Mouse (Mus musculus) stomach, adult 2 months (tissue): ENCODE data around the gene Rab27a. TPM values are rescaled to one million over a fixed set of nuclear protein-coding genes. Genes with fewer than 3 reads are reported as not detected.

ENCODE experiments used
- polyA plus RNA-seq: library from polyadenylated mRNA; depleted of rRNA; stranded (reverse); fragments of >200 nt; gene quantifications from 2 replicates; pipeline ENCODE4 v1.2.3, GENCODE M21; 2012; rRNA removed

Gene Rab27a
- polyA plus RNA-seq, result 11.3 and 14.0 TPM in 2 replicates

GRCm38 (mm10) chr9:73044146-73045079 is at the start of gene Rab27a:
Rab27a (plus strand) TSS chr9:73044854.

DNA sequence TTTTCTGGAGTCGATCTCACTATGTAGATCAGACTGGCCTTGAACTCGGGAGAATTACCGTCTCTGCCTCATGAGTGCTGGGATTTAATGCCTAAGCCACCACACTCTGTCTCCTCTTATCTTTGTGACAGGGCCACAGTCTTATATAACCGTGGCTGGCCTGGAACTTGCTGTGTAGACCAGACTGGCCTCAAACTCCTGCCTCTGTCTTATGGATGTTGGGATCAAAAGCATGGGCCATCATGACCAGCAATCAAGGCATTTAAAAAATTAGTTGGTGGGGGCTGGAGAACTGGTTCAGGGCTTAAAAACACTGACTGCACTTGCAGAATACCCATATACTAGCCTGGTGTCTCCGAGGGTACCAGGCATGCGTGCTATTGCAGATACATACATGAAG is 4.6 kb upstream of the Rab27a start, which contains the start of gene Pigb:
Gene Pigb (minus strand): TSS at position 299 of the 400 bp plus-strand sequence.

GRCm38 (mm10) chr9:73101536-73101935 is 56.9 kb downstream of the Rab27a start, which contains the start of gene Khdc3:
Khdc3 (plus strand) TSS chr9:73101836.

GRCm38 (mm10) chr9:73102181-73102580 is 57.5 kb downstream of the Rab27a start, which contains the start of gene Gm20509:
Gm20509 (plus strand) TSS chr9:73102470.

GRCm38 (mm10) chr9:73112919-73113906 is 68.6 kb downstream of the Rab27a start, which contains the start of gene Rsl24d1:
Rsl24d1 (plus strand) TSS chr9:73113426.

Other genes starting within 250 kb of the Rab27a start
- 0.01 TPM in 2 replicates for gene Prtg, start 238.0 kb upstream of the Rab27a start, polyA plus RNA-seq
- 0.09 and 0.11 TPM in 2 replicates for gene Pygo1, start 119.2 kb upstream of the Rab27a start, polyA plus RNA-seq
- 0.08 TPM in 1 of 2 replicates, not detected in the other for gene Dyx1c1, start 86.1 kb upstream of the Rab27a start, polyA plus RNA-seq
- gene Gm44503, start 86.0 kb upstream of the Rab27a start, polyA plus RNA-seq, result 0.02 TPM in 1 of 2 replicates, not detected in the other
- gene Ccpg1os, start 59.5 kb upstream of the Rab27a start, polyA plus RNA-seq, result 3.1 and 3.8 TPM in 2 replicates
- 2.0 and 3.0 TPM in 2 replicates for gene Ccpg1, start 59.4 kb upstream of the Rab27a start, polyA plus RNA-seq
- gene Pigb, start 4.5 kb upstream of the Rab27a start, polyA plus RNA-seq, result 2.3 and 3.5 TPM in 2 replicates
- 0.70 and 2.7 TPM in 2 replicates for gene Khdc3, start 57.0 kb downstream of the Rab27a start, polyA plus RNA-seq
- gene Gm20509, start 57.6 kb downstream of the Rab27a start, polyA plus RNA-seq, result not detected in 2 replicates
- 2.0 and 3.3 TPM in 2 replicates for gene Rsl24d1, start 68.6 kb downstream of the Rab27a start, polyA plus RNA-seq